Mouse (Mus musculus) myocyte (in vitro differentiated cells): ENCODE measurements around the gene Zkscan17. TPM values are rescaled to one million over a fixed set of nuclear protein-coding genes. Genes with fewer than 3 reads are reported as not detected.

Source experiments
- H3K27me3 ChIP-seq: one replicate; pipeline ENCODE4 v1.6.1; 2011; ENCODE audit not compliant: control insufficient read depth, insufficient read depth, insufficient read length
- H3K36me3 ChIP-seq: one replicate; pipeline ENCODE4 v1.6.1; 2011; ENCODE audit not compliant: control insufficient read depth, insufficient read depth
- H3K4me2 ChIP-seq: one replicate; pipeline ENCODE4 v1.6.1; 2011; ENCODE audit warnings: low read depth, control low read depth
- H3K4me3 ChIP-seq: one replicate; pipeline ENCODE4 v1.5.1; 2011; ENCODE audit warnings: mild to moderate bottlenecking, control low read depth, moderate library complexity
- H3K79me2 ChIP-seq: one replicate; pipeline ENCODE4 v1.6.1; 2011; ENCODE audit not compliant: control insufficient read depth, insufficient read depth
- H3ac ChIP-seq: one replicate; pipeline ENCODE4 v1.6.1; 2011; ENCODE audit not compliant: control insufficient read depth, insufficient read length
- CEBPB ChIP-seq: IDR thresholded peaks from 2 replicates; pipeline ENCODE4 v1.6.1; 2011; ENCODE audit warnings: mild to moderate bottlenecking, moderate library complexity; ENCODE audit not compliant: poor library complexity, insufficient read depth, severe bottlenecking
- E2F4 ChIP-seq: IDR thresholded peaks from one replicate; pipeline ENCODE4 v1.6.1; 2011; ENCODE audit warnings: mild to moderate bottlenecking, control low read depth, moderate library complexity; ENCODE audit not compliant: insufficient read depth
- MAX ChIP-seq: IDR thresholded peaks from one replicate; pipeline ENCODE4 v1.6.1; 2011; ENCODE audit warnings: low read depth, mild to moderate bottlenecking, control low read depth
- MYOD1 ChIP-seq, 3 experiments: IDR thresholded peaks; one replicate each; pipeline ENCODE4 v1.6.1; 2011; ENCODE audit warnings: control low read depth in 2 of 3, low read depth in 2 of 3, mild to moderate bottlenecking in 2 of 3, moderate library complexity in 1 of 3; ENCODE audit not compliant: insufficient read length in 2 of 3, control insufficient read depth in 1 of 3
- MYOG ChIP-seq, 3 experiments: IDR thresholded peaks; one replicate each; pipeline ENCODE4 v1.6.1; 2011; ENCODE audit warnings: control low read depth in 2 of 3, low read depth in 2 of 3, mild to moderate bottlenecking in 2 of 3; ENCODE audit not compliant: insufficient read length in 2 of 3, control insufficient read depth in 1 of 3, insufficient read depth in 1 of 3
- POLR2A ChIP-seq: IDR thresholded peaks from one replicate; pipeline ENCODE4 v1.6.1; 2011; ENCODE audit warnings: low read depth, mild to moderate bottlenecking, control low read depth, moderate library complexity; ENCODE audit not compliant: insufficient read length
- POLR2AphosphoS2 ChIP-seq: IDR thresholded peaks from one replicate; pipeline ENCODE4 v1.6.1; 2011; ENCODE audit warnings: low read depth, control low read depth; ENCODE audit not compliant: insufficient read length
- REST ChIP-seq: IDR thresholded peaks from one replicate; pipeline ENCODE4 v1.6.1; 2011; ENCODE audit warnings: mild to moderate bottlenecking, control low read depth, moderate library complexity; ENCODE audit not compliant: insufficient read depth, insufficient read length
- SRF ChIP-seq: IDR thresholded peaks from one replicate; pipeline ENCODE4 v1.6.1; 2011; ENCODE audit warnings: low read depth; ENCODE audit not compliant: control insufficient read depth, insufficient read length
- TCF12 ChIP-seq: IDR thresholded peaks from one replicate; pipeline ENCODE4 v1.6.1; 2011; ENCODE audit warnings: mild to moderate bottlenecking, control low read depth; ENCODE audit not compliant: poor library complexity, insufficient read depth, severe bottlenecking
- TCF3 ChIP-seq: IDR thresholded peaks from one replicate; pipeline ENCODE4 v1.6.1; 2011; ENCODE audit warnings: low read depth, control low read depth; ENCODE audit not compliant: insufficient read length
- USF1 ChIP-seq: IDR thresholded peaks from one replicate; pipeline ENCODE4 v1.6.1; 2011; ENCODE audit warnings: low read depth, mild to moderate bottlenecking, control low read depth, moderate library complexity
- polyA plus RNA-seq: library from polyadenylated mRNA; unstranded; fragments of >200 nt; fragmentation: generic; extraction: Trizol; gene quantifications from one replicate; pipeline ENCODE4 v1.2.1, GENCODE M21; 2012; ENCODE audit warnings: missing spikeins

Zkscan17 gene
- polyA plus RNA-seq, 1 experiment, result 26.4 TPM

DNA sequence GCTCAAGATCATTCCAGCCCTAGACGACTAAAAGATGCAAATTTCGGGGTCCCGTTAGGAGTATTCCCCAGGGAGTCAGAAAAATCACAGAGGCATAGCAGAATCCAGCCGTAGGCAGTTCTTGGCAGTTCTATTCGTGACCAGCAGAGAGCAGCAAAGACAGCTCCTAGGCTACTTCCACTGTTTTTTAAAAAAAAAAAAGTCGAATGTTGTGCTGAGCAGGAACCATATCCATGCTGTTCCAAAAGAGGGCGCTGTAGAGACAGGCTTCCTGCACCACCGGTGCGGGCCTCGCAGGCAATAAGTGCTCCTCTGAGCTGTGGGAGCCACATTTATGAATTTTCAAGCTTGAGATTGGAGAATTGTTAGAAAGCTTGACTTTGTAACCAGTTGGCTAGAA is 1.3 kb downstream of the Zkscan17 start:
- H3K79me2 ChIP-seq, result no peaks in the 10 kb centered on the region
- H3K4me2 ChIP-seq, result no peak overlapping the region
- no peaks in the 10 kb centered on the region for H3K27me3 ChIP-seq
- TF ChIP-seq MAX (no peak), POLR2AphosphoS2 (no peak), REST (no peak), TCF3 (no peak), CEBPB (no peak), POLR2A (no peak), USF1 (no peak)
- H3ac ChIP-seq, result no peak overlapping the region
- H3K4me3 ChIP-seq, result no peak overlapping the region
- no peaks in the 10 kb centered on the region for H3K36me3 ChIP-seq

DNA sequence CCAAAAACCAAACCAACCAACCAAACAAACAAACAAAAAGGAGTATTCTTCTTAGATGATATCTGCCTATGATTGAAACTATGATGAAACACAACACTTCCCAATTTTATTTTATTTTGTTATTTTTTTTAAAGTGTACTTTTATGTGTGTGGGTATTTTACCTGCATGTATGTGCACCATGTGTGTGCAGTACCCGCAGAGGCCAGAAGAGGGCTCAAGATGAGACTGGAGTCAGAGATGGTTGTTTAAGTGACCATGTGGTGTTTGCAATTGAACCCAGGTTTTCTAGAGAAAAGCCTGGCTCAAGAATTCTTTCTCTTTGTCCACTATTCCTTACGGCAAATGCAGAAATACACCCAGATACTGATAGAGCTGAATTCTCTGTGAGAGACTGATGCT is 2.4 kb downstream of the Zkscan17 start:
- no peaks in the 10 kb centered on the region for H3K79me2 ChIP-seq
- no peak overlapping the region for H3ac ChIP-seq
- TF ChIP-seq MYOG (IDR thresholded peaks at IDR 0.05; ENCODE audit: control insufficient read depth in 1 of 3, insufficient read depth in 1 of 3, insufficient read length in 2 of 3, low read depth in 2 of 3), result no peak
- TF ChIP-seq POLR2AphosphoS2, result no peak
- no peak for TF ChIP-seq SRF
- no peak for TF ChIP-seq TCF3
- H3K36me3 ChIP-seq, result no peaks in the 10 kb centered on the region
- H3K4me2 ChIP-seq, result no peak overlapping the region
- H3K27me3 ChIP-seq, result no peaks in the 10 kb centered on the region
- H3K4me3 ChIP-seq, result no peak overlapping the region

DNA sequence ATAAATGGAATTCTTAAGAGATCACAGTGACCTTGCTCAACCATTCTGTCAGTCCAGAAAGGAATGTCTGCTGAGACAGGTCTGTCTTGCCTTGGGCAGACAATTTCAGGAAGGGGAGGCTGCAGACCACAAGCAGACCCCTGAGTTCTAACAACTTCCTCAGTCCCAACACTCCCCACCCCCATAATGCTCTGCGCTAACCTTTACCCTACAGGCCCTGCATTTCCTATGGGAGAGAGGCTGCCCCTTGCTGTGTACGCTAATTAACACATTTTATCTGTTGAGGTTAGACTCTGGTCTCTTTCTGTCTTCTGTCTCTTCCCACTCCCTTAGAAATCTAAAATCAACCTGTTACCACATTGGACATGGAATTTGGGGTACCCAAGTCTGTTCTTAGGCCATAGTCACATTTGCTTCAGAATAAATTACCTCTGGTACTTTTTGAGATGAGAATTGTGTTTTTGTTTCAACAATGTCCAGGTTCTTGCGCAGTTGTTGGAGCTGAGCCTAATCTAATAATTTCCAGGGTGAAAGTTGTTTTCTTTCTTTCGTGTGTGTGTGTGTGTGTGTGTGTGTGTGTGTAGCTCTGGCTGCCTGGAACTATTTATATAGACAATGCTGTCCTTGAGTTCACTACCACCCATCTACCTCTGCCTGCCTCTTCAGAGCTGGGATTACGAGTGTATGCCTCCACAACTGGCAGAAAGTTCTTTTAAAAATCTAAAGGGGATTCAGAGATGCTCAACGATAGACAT is 6.6 kb downstream of the Zkscan17 start:
- Histone ChIP-seq H3K36me3 (no peaks in the 10 kb centered on the region), H3K4me3 (no peak overlapping the region), H3K4me2 (no peak overlapping the region), H3K79me2 (no peaks in the 10 kb centered on the region), H3K27me3 (no peaks in the 10 kb centered on the region), H3ac (no peak overlapping the region)
- TF ChIP-seq MAX (no peak), TCF3 (no peak), E2F4 (no peak), MYOG (IDR thresholded peaks at IDR 0.05; ENCODE audit: control insufficient read depth in 1 of 3, insufficient read depth in 1 of 3, insufficient read length in 2 of 3, low read depth in 2 of 3) (no peak), TCF12 (no peak), POLR2A (no peak), POLR2AphosphoS2 (no peak), USF1 (no peak), SRF (no peak), MYOD1 (IDR thresholded peaks at IDR 0.05; ENCODE audit: control insufficient read depth in 1 of 3, insufficient read length in 2 of 3, low read depth in 2 of 3) (no peak), CEBPB (no peak), REST (no peak)

DNA sequence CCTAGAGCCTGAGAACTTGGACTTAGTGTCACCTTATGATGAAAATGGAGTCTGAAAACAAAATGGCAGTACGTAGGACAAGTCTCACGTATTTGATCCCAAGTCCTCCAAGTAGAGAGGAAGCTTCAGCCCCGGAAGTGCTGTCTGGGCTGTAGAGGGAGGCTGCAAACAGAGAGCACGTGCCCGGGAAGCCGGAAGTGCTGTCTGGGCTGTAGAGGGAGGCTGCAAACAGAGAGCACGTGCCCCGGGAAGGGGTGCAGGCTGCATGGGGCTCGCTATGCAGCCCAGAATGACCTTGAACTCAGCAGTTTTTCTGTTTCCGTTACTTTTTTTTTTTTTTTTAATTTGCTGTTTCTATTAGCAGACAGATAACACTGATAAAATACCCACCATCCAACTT is 8.3 kb downstream of the Zkscan17 start:
- Histone ChIP-seq H3K4me2 (no peak overlapping the region), H3ac (no peak overlapping the region), H3K4me3 (no peak overlapping the region), H3K36me3 (no peaks in the 10 kb centered on the region), H3K27me3 (no peaks in the 10 kb centered on the region), H3K79me2 (no peaks in the 10 kb centered on the region)
- TF ChIP-seq MYOG (IDR thresholded peaks at IDR 0.05; ENCODE audit: control insufficient read depth in 1 of 3, insufficient read depth in 1 of 3, insufficient read length in 2 of 3, low read depth in 2 of 3) (no peak), TCF3 (no peak)

DNA sequence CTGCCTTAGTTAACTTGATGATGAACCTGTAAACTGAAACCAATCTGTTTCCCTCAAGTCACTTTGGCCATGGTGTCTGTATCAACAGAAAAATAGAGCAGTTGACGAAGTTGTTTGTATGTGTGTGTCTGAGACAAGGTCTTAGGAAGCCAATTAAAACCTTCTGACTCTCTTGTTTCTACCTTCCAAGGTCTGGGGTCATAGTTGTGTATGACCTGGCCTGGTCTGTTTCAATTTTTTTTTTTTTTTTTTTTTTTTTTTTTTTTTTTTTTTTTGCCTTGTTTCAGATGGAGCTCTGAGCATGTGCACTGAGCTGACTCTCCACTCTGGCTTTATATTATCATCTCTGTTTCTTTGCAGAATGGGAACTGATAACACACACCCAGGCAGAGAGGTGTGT is 9.1 kb downstream of the Zkscan17 start:
- H3ac ChIP-seq, result no peak overlapping the region
- no peak overlapping the region for H3K4me3 ChIP-seq
- no peaks in the 10 kb centered on the region for H3K36me3 ChIP-seq
- no peak overlapping the region for H3K4me2 ChIP-seq
- no peaks in the 10 kb centered on the region for H3K79me2 ChIP-seq
- TF ChIP-seq MYOG (IDR thresholded peaks at IDR 0.05; ENCODE audit: control insufficient read depth in 1 of 3, insufficient read depth in 1 of 3, insufficient read length in 2 of 3, low read depth in 2 of 3), result no peak
- TF ChIP-seq MAX, result no peak
- no peak for TF ChIP-seq MYOD1 (IDR thresholded peaks at IDR 0.05; ENCODE audit: control insufficient read depth in 1 of 3, insufficient read length in 2 of 3, low read depth in 2 of 3)
- no peak for TF ChIP-seq CEBPB
- no peak for TF ChIP-seq USF1
- H3K27me3 ChIP-seq, result no peaks in the 10 kb centered on the region
